Mouse (Mus musculus): ENCODE results near the gene Adamts18.

Adamts18 gene

GRCm38 (mm10) chr8:113848653-113849135 lies at the start of gene Adamts18:
Gene Adamts18 (minus strand): TSS chr8:113848738.
- DNase-seq (ENCODE audit: low spot score in 2 of 2), result no peak

DNA sequence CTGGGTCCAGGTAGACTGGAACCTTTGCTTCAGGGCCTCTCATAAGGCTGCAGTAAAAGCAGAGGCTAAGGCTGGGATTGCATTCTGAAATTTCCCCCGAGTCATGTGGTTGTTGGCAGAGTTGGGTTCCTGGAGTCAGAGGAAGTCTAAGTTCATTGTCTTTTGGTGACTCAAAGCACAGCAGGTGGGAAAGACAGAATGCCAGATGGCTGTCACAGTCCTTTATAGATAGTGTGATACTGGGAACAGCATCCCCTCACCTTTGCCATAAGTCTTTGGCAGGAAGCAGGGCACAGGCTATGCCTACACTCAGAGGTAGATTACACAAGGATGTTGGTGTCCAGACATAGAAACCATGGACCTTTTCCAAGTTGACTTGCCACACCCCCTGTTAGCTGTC lies 47.9 kb upstream of the Adamts18 start:
- no peak for DNase-seq (ENCODE audit: low spot score in 2 of 2)

DNA sequence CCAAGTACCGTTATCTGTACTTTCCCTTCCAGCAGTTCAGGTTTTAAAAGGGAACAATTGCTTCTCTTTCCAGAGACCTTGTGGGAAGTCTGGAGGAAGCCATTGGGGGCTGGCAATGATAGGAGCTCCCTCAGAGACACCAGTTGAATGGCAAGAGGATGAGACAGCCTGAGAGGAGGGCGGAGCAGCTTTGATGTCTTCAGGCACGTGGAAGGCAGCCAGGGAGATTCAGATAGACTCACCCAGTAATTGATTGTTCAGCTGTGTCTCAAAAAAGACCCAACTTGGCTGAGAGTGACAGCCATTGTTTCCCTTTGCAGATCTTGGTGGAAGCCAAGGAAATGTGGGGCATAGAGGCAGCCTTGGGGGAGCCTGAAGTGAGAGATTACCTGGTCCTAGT lies 42.8 kb upstream of the Adamts18 start:
- DNase-seq (ENCODE audit: low spot score in 2 of 2), result no peak

- no peak for DNase-seq (ENCODE audit: low spot score in 2 of 2)
Observed at GRCm38 (mm10) chr8:113886509-113886908, 38.0 kb upstream of the Adamts18 start.

DNA sequence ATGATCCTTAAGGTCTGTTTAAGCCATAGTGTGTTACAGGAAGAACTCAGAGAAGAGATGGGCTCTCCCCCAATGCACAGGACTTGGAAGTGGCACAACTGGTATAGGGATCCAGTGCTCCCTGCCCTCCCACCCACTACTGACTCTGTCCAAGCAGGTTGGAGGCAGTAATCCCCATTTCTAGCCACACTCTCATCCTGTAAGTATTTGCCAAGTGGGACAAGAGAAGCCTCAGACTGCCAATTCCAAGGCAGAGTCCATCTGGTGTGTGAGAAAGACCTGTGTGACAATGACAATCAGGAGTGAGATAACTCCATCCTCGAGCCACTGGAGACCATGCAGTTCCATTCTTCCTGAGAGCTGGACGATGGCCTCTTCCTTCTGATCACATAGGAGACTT lies 36.6 kb upstream of the Adamts18 start:
- DNase-seq (ENCODE audit: low spot score in 2 of 2), result no peak

- no peak for DNase-seq (ENCODE audit: low spot score in 2 of 2)
Observed at GRCm38 (mm10) chr8:113883994-113884393, 35.5 kb upstream of the Adamts18 start.

DNA sequence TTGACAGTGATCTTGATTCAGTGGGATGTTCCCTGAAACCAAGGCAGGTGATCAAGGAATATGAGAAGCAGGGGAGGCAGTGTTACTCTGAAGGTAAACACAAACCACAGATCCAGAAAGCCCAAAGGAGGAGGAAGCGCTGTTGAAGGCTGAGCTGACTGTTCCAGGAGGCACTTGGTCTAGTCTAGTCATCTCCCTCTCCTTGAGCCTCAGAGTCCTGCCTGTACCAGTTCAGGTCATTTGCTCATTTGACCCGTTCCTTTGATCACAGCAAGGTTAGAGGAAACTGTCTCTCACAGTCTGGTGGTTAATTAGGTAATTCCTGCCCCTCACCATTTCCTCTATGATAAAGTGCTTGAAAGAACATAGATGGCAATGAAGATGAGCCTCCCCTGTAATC lies 34.0 kb upstream of the Adamts18 start:
- DNase-seq (ENCODE audit: low spot score in 2 of 2), result no peak

- DNase-seq (ENCODE audit: low spot score in 2 of 2), result no peak
Observed at GRCm38 (mm10) chr8:113878411-113879006, 30.0 kb upstream of the Adamts18 start.

DNA sequence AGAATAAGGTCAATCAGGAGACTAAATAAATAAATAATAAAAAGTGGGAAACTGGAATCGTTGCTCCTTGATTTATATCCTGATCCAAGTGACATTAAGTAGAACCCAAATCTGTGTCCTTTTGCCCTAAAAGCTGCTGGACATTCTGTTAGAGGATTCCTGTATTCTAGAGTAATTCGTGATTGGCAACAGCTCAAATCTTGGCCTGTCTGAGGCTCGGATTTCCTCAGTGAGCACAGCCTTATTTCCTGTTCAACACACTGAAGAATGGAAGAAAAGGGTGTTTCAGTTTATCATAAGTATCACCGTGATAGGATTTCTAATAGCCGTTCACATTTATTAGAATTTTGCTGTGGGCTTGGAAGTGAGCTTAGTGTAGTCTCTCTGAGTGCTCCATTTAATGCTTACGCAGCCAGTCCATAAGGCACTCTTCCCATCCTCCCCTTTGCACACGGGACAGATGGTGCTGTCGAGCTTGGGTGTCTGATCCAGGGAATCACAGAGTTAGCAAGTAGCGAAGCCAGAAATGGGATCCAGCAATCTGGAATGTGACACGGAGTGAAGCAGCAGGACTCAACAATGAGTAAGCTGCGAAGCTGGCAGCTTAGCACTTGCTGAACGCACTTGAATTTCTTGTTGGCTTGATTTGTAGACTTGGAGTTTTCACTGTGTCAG lies 25.0 kb upstream of the Adamts18 start:
- DNase-seq (ENCODE audit: low spot score in 2 of 2), result peak; percentile 16 to 56

GRCm38 (mm10) chr8:113872436-113872835 lies 23.9 kb upstream of the Adamts18 start:
- no peak for DNase-seq (ENCODE audit: low spot score in 2 of 2)

DNA sequence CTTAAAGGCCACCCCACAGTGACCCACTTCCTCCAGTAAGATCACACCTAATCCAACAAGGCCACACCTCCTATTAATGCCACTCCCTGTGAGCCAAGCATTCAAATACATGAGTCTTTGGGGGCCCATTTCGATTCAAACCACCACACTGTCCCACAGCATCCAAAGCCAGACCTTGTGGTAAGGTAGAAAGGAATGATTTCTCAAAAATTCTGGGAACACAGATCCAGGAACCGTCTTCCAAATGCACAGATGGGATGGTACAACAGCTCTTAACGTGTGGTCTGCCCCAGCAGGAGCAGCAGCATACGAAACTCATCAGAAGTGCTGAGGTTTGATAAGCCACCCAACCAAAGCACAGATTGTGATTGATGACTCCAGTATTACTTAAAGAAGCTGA lies 18.0 kb upstream of the Adamts18 start:
- DNase-seq (ENCODE audit: low spot score in 2 of 2), result no peak

GRCm38 (mm10) chr8:113865326-113866093 lies 17.0 kb upstream of the Adamts18 start:
- DNase-seq (ENCODE audit: low spot score in 2 of 2), result no peak

- DNase-seq (ENCODE audit: low spot score in 2 of 2), result no peak
Observed at GRCm38 (mm10) chr8:113859890-113860683, 11.5 kb upstream of the Adamts18 start.

DNA sequence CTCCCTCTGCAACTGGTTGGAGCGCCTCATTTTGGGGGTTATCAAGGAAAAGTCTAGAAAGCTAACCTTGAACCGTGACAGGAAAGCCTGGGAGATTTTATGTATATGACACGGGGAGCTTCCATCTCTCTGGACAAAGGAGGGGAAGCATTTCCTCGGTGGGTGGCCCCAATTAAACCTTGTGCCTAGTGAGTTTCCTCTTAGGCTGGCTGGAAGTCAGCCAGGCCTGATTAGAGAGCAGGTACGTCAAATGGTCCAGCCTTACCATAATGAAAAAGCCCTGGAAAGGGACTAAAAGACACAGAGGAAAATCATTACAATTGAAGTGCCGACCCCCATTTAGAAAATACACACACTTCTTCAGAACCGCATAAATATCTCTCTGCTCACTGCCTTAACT lies 10.3 kb upstream of the Adamts18 start:
- no peak for DNase-seq (ENCODE audit: low spot score in 2 of 2)

DNA sequence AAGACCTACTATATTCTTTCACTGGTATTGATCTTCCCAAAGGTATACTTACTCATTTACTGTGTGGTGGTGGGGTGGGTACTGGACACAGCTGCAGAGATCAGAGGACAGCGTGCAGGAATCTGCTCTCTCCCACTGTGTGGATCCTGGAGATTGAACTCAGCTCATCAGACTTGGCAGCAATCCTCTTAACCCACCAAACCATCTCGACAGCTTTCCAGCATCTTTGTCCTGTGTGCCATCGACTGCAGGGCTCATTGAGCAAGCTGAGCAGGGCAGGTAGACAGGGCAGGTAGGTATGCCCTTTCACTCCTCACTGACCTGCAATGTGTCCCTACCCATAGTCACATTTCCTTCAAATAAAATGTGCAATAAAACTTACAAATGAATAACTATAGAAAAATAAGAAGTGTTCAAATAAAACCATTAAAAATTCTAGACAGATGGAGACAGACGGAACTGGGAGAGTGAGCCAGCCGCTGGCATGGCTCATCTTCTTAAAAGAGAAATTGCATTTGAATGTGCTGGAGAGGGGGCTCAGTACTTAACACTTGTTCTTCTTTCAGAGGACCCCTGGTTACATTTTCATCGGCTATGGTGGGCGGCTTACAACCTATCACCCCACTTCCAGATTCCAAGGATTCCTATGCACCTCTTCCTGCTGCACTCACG lies 6.2 kb upstream of the Adamts18 start:
- no peak for DNase-seq (ENCODE audit: low spot score in 2 of 2)

DNA sequence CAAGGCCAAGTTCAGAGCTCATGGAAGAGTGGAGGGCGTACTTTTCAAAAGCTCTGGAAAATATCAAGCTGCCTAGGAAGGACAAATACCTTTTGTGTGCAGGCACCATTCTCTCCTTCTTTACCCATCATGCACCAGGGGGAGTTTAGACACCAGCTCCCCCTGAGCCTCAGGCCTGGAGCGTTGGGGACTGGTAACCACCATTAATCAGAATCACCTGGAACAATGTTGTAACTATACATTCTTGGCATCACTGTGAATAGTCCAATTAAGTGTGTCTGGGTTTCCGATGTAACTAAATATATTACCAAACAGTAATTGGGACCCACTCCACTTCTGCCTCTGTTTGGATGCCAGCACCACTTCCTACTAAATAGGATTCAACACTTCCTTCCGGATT lies 5.2 kb upstream of the Adamts18 start:
- DNase-seq (ENCODE audit: low spot score in 2 of 2), result no peak

GRCm38 (mm10) chr8:113851655-113852054 lies 3.1 kb upstream of the Adamts18 start:
- DNase-seq (ENCODE audit: low spot score in 2 of 2), result no peak

DNA sequence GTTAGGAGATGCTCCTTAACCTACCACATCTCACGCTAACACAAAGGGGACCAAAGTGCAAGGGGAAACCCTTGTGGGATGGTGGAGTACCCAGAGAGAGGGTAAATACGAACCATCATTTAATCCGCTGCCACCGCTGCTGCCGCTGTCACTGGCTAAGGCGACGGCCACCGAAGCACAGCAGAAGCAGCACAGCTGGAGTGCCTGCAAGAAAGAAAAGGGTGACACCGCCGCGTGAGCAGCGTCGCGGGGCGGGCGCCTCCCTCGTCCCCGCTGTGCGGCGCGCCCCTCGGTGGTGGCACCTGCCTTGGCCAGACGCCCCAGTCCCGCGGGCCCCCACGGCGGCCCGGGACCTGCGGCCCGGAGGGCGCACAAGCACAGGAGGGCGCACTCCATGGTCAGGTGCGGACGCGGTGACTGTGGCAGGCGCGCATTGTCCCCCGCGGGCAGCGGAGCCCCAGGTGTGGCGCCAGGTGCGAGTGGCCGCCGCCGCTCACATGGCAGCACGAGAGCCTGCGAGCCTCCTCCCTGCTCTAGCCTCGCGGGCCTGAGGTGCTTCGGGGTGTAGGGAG lies 371 bp downstream of the Adamts18 start:
- no peak for DNase-seq (ENCODE audit: low spot score in 2 of 2)

- no peak for DNase-seq (ENCODE audit: low spot score in 2 of 2)
Observed at GRCm38 (mm10) chr8:113847606-113848080, 895 bp downstream of the Adamts18 start.

GRCm38 (mm10) chr8:113846669-113847068 lies 1.9 kb downstream of the Adamts18 start:
- DNase-seq (ENCODE audit: low spot score in 2 of 2), result no peak

GRCm38 (mm10) chr8:113844801-113845301 lies 3.7 kb downstream of the Adamts18 start:
- no peak for DNase-seq (ENCODE audit: low spot score in 2 of 2)

Data from frontal cortex, postnatal 25 days (tissue).